ENCODE assay signal across 29 mouse cellular contexts in the genomic region with DNA sequence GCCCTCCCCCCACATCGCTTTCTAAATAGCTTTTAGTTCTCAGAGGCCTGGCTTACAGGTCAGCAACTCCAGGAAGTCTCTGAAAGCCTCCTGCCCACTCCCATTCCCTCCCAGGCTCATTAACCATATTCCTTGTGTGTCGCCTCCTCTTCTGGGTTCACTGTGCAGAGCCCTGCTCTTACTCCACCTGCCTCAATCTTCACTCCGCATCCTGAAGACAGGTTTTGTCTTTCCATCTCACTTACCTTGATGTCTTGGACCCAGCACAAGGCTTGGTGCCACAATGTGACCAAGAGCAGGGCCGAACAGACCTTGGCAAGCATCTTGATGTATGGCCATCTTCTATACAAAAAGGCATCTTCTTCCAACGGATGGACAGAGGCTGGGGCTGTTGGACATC. TPM values are rescaled to one million over a fixed set of nuclear protein-coding genes. Genes with fewer than 3 reads are reported as not detected.
"Had no signal": no experiment of that assay in that cellular context is flagged by ENCODE, and none has a peak within 500 bp of the region (broad histone marks: within the 10 kb centered on the region; RNA-seq: fewer than 3 reads in every experiment).

No protein-coding gene starts in this region.

- DNase-seq: left cerebral cortex, postnatal 4 days; liver; liver, embryonic 13.5 days; liver, postnatal 0 days; lung, adult 18-20 months; lung, adult 2 months; lung, embryonic 14.5 days; lung, postnatal 10 days; lung, postnatal 14 days; lung, postnatal 36 days had no signal

- H3K4me3 ChIP-seq: limb, embryonic 10.5 days; limb, embryonic 12.5 days; limb, embryonic 13.5 days; limb, embryonic 15.5 days; liver, embryonic 12.5 days; liver, embryonic 13.5 days; liver, embryonic 15.5 days; lung, embryonic 15.5 days; megakaryocyte, embryonic 14.5 days; midbrain, embryonic 10.5 days; midbrain, embryonic 13.5 days; midbrain, embryonic 15.5 days; myocyte; neural tube, embryonic 12.5 days; neural tube, embryonic 13.5 days had no signal

- ATAC-seq: lung, postnatal 0 days; midbrain, embryonic 13.5 days; midbrain, embryonic 15.5 days; midbrain, embryonic 16.5 days had no signal

- H3K4me1 ChIP-seq: lung, embryonic 15.5 days; midbrain, embryonic 15.5 days; neural tube, embryonic 12.5 days; neural tube, embryonic 13.5 days had no signal

- H3K4me2 ChIP-seq: limb, embryonic 12.5 days; limb, embryonic 13.5 days; limb, embryonic 15.5 days; lung, embryonic 14.5 days; lung, embryonic 15.5 days; midbrain, embryonic 11.5 days; midbrain, embryonic 13.5 days; midbrain, embryonic 15.5 days; neural tube, embryonic 12.5 days; neural tube, embryonic 13.5 days had no signal

- H3K36me3 ChIP-seq: liver, embryonic 12.5 days; liver, embryonic 15.5 days; midbrain, embryonic 15.5 days; neural tube, embryonic 12.5 days had no signal

- H3K9ac ChIP-seq: limb, embryonic 12.5 days; limb, embryonic 13.5 days; limb, embryonic 15.5 days; liver, embryonic 12.5 days; liver, embryonic 13.5 days; liver, embryonic 14.5 days; liver, embryonic 15.5 days; liver, postnatal 0 days; lung, embryonic 14.5 days; lung, embryonic 15.5 days; midbrain, embryonic 13.5 days; midbrain, embryonic 15.5 days; neural tube, embryonic 12.5 days; neural tube, embryonic 13.5 days had no signal

- H3K9me3 ChIP-seq: limb, embryonic 10.5 days; limb, embryonic 15.5 days; liver, embryonic 15.5 days; lung, embryonic 15.5 days; midbrain, embryonic 15.5 days had no signal

- H3K27ac ChIP-seq: limb, embryonic 10.5 days; limb, embryonic 12.5 days; limb, embryonic 13.5 days; limb, embryonic 15.5 days; liver, embryonic 12.5 days; liver, embryonic 13.5 days; liver, embryonic 14.5 days; liver, embryonic 15.5 days; lung, embryonic 15.5 days; macrophage; midbrain, embryonic 10.5 days; midbrain, embryonic 15.5 days; neural tube, embryonic 12.5 days; neural tube, embryonic 13.5 days had no signal

- H3K27me3 ChIP-seq: limb, embryonic 12.5 days; limb, embryonic 13.5 days; limb, embryonic 15.5 days; liver, embryonic 12.5 days; liver, embryonic 13.5 days; liver, embryonic 15.5 days; lung, embryonic 15.5 days; midbrain, embryonic 13.5 days; midbrain, embryonic 15.5 days; neural tube, embryonic 12.5 days; neural tube, embryonic 13.5 days had no signal

RNA-seq across cellular contexts. Expression of gene A3galt2, which starts 4.0 kb away (rescaled TPM):
- polyA plus RNA-seq: liver, embryonic 13.5 days; liver, embryonic 15.5 days; liver, postnatal 0 days; macrophage had no signal
